Mouse (Mus musculus): Measurements from ENCODE around the gene Fam193a. TPM values are rescaled to one million over a fixed set of nuclear protein-coding genes. Genes with fewer than 3 reads are reported as not detected.

Fam193a gene
- 71.3 and 74.9 TPM in 2 replicates for total RNA-seq (2014; fragmentation: Nextera tagmentation)
- 24.3 TPM in 2 replicates for total RNA-seq (2017)
- polyA plus RNA-seq (2012), result 14.7 and 17.4 TPM in 2 replicates

GRCm38 (mm10) chr5:34369341-34370021, at the start of gene Fam193a:
TSS of gene Fam193a (plus strand) at chr5:34369933.
- ATAC-seq (ENCODE audit: extremely low read depth, insufficient number of reproducible peaks, low FRiP score, poor library complexity, severe bottlenecking) (peak; percentile 97), DNase-seq (ENCODE audit: low spot score) (peak; percentile 93)
- H3K4me1 ChIP-seq (ENCODE audit: insufficient read depth, low read depth, low read length), result peaks cover 20% of the 10 kb centered on the region
- TF ChIP-seq CTCF (IDR thresholded peaks at IDR 0.05; ENCODE audit: low read depth, low read length) (no peak), POLR2AphosphoS5 (IDR thresholded peaks at IDR 0.05; ENCODE audit: insufficient replicate concordance, low read depth, low read length) (no peak), GATA1 (IDR thresholded peaks at IDR 0.05; ENCODE audit: borderline replicate concordance, low read length) (no peak), GATA2 (IDR thresholded peaks at IDR 0.05; ENCODE audit: borderline replicate concordance, low read depth, low read length) (no peak), TAL1 (conservative IDR thresholded peaks at IDR 0.05; ENCODE audit: low read depth, low read length) (no peak)
- peak within 1 kb of the TSS; percentile 83 for H3K4me3 ChIP-seq (ENCODE audit: low read depth, low read length)
- H3K27me3 ChIP-seq (ENCODE audit: insufficient read depth, low read length), result no peaks in the 10 kb centered on the region
- H3K9me3 ChIP-seq (replicated peaks), result no peaks in the 10 kb centered on the region
- peaks cover 23% of the 10 kb centered on the region for H3K36me3 ChIP-seq (replicated peaks)

DNA sequence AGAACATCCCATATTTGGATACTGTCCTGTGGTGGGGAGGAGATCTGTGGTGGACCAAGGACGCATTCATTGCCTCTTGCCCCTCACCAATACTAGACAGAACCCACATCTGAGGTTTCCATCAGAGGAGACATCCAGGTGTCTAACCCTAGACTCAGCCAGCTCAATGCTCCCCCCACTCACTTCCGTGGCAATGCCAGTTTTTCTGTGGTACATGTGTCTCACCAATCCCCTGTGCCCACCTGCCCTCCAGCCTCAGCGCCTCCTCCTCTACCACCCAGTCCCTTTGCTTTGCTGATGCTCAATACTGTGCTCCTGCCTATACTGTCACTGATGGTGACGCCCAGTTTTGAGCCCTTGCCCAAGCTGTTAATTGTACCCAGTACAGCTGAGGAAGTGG, 48.5 kb upstream of the Fam193a start:
- H3K4me3 ChIP-seq (ENCODE audit: low read depth, low read length), result no peak overlapping the region
- TF ChIP-seq CTCF (IDR thresholded peaks at IDR 0.05; ENCODE audit: low read depth, low read length), result no peak
- TF ChIP-seq TAL1 (conservative IDR thresholded peaks at IDR 0.05; ENCODE audit: low read depth, low read length), result no peak
- no peak for TF ChIP-seq GATA2 (IDR thresholded peaks at IDR 0.05; ENCODE audit: borderline replicate concordance, low read depth, low read length)
- no peak for TF ChIP-seq GATA1 (IDR thresholded peaks at IDR 0.05; ENCODE audit: borderline replicate concordance, low read length)
- TF ChIP-seq POLR2AphosphoS5 (IDR thresholded peaks at IDR 0.05; ENCODE audit: insufficient replicate concordance, low read depth, low read length), result no peak
- ATAC-seq (ENCODE audit: extremely low read depth, insufficient number of reproducible peaks, low FRiP score, poor library complexity, severe bottlenecking), result no peak
- DNase-seq (ENCODE audit: low spot score), result no peak
- no peaks in the 10 kb centered on the region for H3K4me1 ChIP-seq (ENCODE audit: insufficient read depth, low read depth, low read length)
- H3K9me3 ChIP-seq (replicated peaks), result no peaks in the 10 kb centered on the region
- peaks cover 38% of the 10 kb centered on the region for H3K27me3 ChIP-seq (ENCODE audit: insufficient read depth, low read length)
- no peaks in the 10 kb centered on the region for H3K36me3 ChIP-seq (replicated peaks)

DNA sequence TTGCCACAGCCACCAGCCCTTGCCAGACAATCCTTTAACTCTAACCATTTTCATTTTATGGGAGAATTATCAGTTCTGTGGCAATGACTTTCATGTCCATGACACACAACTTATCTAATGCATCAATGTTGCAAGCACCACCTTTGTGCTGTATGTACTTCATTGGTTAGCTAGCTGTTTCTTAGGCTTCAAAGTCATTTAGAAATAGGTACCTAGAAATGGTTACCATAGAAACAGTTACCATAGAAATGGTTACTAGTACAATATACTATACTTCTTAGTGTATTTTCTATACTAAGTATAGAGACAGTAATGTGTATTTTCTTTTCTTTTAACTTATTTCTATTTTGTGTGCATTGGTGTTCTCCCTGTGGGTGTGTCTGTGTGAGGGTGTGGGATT, 44.4 kb upstream of the Fam193a start:
- Histone ChIP-seq H3K4me1 (ENCODE audit: insufficient read depth, low read depth, low read length) (peaks cover 2% of the 10 kb centered on the region; the same call in 1 of the 2 replicates), H3K9me3 (replicated peaks) (peaks cover 3% of the 10 kb centered on the region; the same call in 1 of the 2 replicates)
- DNase-seq (ENCODE audit: low spot score), result no peak

GRCm38 (mm10) chr5:34326249-34326691, 43.5 kb upstream of the Fam193a start:
- DNase-seq (ENCODE audit: low spot score) (no peak), ATAC-seq (ENCODE audit: extremely low read depth, insufficient number of reproducible peaks, low FRiP score, poor library complexity, severe bottlenecking) (no peak)
- peaks cover 54% of the 10 kb centered on the region for H3K27me3 ChIP-seq (ENCODE audit: insufficient read depth, low read length)
- no peak overlapping the region for H3K4me3 ChIP-seq (ENCODE audit: low read depth, low read length)
- TF ChIP-seq POLR2AphosphoS5 (IDR thresholded peaks at IDR 0.05; ENCODE audit: insufficient replicate concordance, low read depth, low read length) (no peak), CTCF (IDR thresholded peaks at IDR 0.05; ENCODE audit: low read depth, low read length) (no peak), TAL1 (conservative IDR thresholded peaks at IDR 0.05; ENCODE audit: low read depth, low read length) (no peak), GATA2 (IDR thresholded peaks at IDR 0.05; ENCODE audit: borderline replicate concordance, low read depth, low read length) (no peak), GATA1 (IDR thresholded peaks at IDR 0.05; ENCODE audit: borderline replicate concordance, low read length) (no peak)
- peaks cover 5% of the 10 kb centered on the region for H3K36me3 ChIP-seq (replicated peaks)
- H3K4me1 ChIP-seq (ENCODE audit: insufficient read depth, low read depth, low read length), result peaks cover 2% of the 10 kb centered on the region; the same call in 1 of the 2 replicates
- H3K9me3 ChIP-seq (replicated peaks), result peaks cover 6% of the 10 kb centered on the region

More for the DNA sequence above, 44.4 kb upstream of the Fam193a start:
- TF ChIP-seq POLR2AphosphoS5 (IDR thresholded peaks at IDR 0.05; ENCODE audit: insufficient replicate concordance, low read depth, low read length) (no peak), CTCF (IDR thresholded peaks at IDR 0.05; ENCODE audit: low read depth, low read length) (no peak), GATA1 (IDR thresholded peaks at IDR 0.05; ENCODE audit: borderline replicate concordance, low read length) (no peak), TAL1 (conservative IDR thresholded peaks at IDR 0.05; ENCODE audit: low read depth, low read length) (no peak), GATA2 (IDR thresholded peaks at IDR 0.05; ENCODE audit: borderline replicate concordance, low read depth, low read length) (no peak)
- ATAC-seq (ENCODE audit: extremely low read depth, insufficient number of reproducible peaks, low FRiP score, poor library complexity, severe bottlenecking), result no peak
- Histone ChIP-seq H3K4me3 (ENCODE audit: low read depth, low read length) (no peak overlapping the region), H3K27me3 (ENCODE audit: insufficient read depth, low read length) (peaks cover 57% of the 10 kb centered on the region), H3K36me3 (replicated peaks) (no peaks in the 10 kb centered on the region)

- H3K4me3 ChIP-seq (ENCODE audit: low read depth, low read length), result no peak overlapping the region
- H3K4me1 ChIP-seq (ENCODE audit: insufficient read depth, low read depth, low read length), result peaks cover 2% of the 10 kb centered on the region; the same call in 1 of the 2 replicates
- H3K9me3 ChIP-seq (replicated peaks), result peaks cover 6% of the 10 kb centered on the region
- TF ChIP-seq POLR2AphosphoS5 (IDR thresholded peaks at IDR 0.05; ENCODE audit: insufficient replicate concordance, low read depth, low read length) (no peak), TAL1 (conservative IDR thresholded peaks at IDR 0.05; ENCODE audit: low read depth, low read length) (no peak), CTCF (IDR thresholded peaks at IDR 0.05; ENCODE audit: low read depth, low read length) (no peak), GATA2 (IDR thresholded peaks at IDR 0.05; ENCODE audit: borderline replicate concordance, low read depth, low read length) (no peak), GATA1 (IDR thresholded peaks at IDR 0.05; ENCODE audit: borderline replicate concordance, low read length) (no peak)
- H3K27me3 ChIP-seq (ENCODE audit: insufficient read depth, low read length), result peaks cover 52% of the 10 kb centered on the region
- no peak for DNase-seq (ENCODE audit: low spot score)
- peaks cover 10% of the 10 kb centered on the region for H3K36me3 ChIP-seq (replicated peaks)
- no peak for ATAC-seq (ENCODE audit: extremely low read depth, insufficient number of reproducible peaks, low FRiP score, poor library complexity, severe bottlenecking)
Observed at GRCm38 (mm10) chr5:34326875-34327576, 42.7 kb upstream of the Fam193a start.

DNA sequence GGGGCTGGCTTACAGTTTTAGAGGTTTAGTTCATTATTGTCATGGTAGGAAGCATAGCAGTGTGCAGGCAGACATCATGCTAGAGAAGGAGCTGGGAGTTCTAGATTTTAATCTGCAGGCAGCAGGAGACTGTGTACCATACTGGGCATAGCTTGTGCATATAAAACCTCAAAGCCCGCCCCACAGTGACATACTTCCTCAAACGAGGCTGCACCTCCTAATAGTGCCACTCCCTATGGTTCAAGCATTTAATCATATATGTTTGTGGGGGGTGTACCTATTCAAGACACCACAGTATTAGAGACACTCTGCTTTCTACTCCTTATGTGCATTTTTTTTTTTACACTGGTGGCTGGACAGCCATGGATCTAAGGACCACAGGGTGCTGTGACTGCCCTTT, 39.6 kb upstream of the Fam193a start:
- Histone ChIP-seq H3K9me3 (replicated peaks) (peaks cover 6% of the 10 kb centered on the region), H3K27me3 (ENCODE audit: insufficient read depth, low read length) (peaks cover 24% of the 10 kb centered on the region), H3K36me3 (replicated peaks) (peaks cover 18% of the 10 kb centered on the region), H3K4me1 (ENCODE audit: insufficient read depth, low read depth, low read length) (peaks cover 7% of the 10 kb centered on the region), H3K4me3 (ENCODE audit: low read depth, low read length) (no peak overlapping the region)
- ATAC-seq (ENCODE audit: extremely low read depth, insufficient number of reproducible peaks, low FRiP score, poor library complexity, severe bottlenecking) (no peak), DNase-seq (ENCODE audit: low spot score) (no peak)
- no peak for TF ChIP-seq POLR2AphosphoS5 (IDR thresholded peaks at IDR 0.05; ENCODE audit: insufficient replicate concordance, low read depth, low read length)
- no peak for TF ChIP-seq TAL1 (conservative IDR thresholded peaks at IDR 0.05; ENCODE audit: low read depth, low read length)
- no peak for TF ChIP-seq CTCF (IDR thresholded peaks at IDR 0.05; ENCODE audit: low read depth, low read length)
- no peak for TF ChIP-seq GATA2 (IDR thresholded peaks at IDR 0.05; ENCODE audit: borderline replicate concordance, low read depth, low read length)
- TF ChIP-seq GATA1 (IDR thresholded peaks at IDR 0.05; ENCODE audit: borderline replicate concordance, low read length), result no peak

Data from G1E (cell line).